Mouse (Mus musculus): Measurements from ENCODE around the gene Snx29. TPM values are rescaled to one million over a fixed set of nuclear protein-coding genes. Genes with fewer than 3 reads are reported as not detected.

Snx29 gene
- total RNA-seq, 1 experiment from 2014 or later: 25.3 TPM

DNA sequence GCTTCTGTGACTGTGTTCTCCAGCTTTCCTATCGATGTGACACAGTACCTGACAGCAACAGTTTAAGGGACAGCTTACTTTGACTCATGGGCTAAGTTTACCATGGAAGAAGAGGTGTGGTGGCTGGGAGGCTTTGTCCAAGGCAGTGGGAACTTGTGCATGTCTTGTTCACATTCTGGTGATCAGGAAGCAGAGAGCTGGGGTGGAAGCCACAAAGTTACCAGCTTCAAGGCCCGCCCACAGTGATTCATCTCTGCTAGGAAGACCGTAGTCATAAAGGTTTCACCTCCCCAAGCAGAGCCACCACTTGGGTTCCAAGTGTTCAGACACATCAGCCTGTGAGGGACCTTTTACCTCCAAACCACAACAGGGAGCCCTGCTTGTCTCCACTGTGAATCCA, 107.1 kb downstream of the Snx29 start:
- ATAC-seq (replicated peaks; ENCODE audit: insufficient number of reproducible peaks, low FRiP score, low TSS enrichment, poor library complexity, severe bottlenecking): no peak

DNA sequence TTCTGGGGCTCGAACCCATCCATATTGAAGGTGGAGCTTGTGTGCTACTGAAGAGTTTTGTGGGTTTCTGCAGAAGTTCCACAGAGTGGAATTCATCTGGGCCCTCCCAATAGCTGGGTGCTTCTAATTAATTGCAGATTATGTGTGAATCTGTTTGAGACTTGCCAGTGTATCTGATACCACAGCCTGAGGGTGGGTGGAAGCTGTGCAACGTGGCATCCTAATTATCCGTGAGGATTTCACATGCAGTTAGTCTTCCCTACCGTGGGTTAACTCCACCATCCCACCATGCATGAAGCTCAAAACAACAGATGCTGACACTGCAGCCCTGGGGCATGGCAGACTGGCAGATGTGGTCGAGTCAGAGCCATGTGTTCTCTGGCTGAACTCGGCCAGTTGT, 107.8 kb downstream of the Snx29 start:
- ATAC-seq (replicated peaks; ENCODE audit: insufficient number of reproducible peaks, low FRiP score, low TSS enrichment, poor library complexity, severe bottlenecking): no peak

DNA sequence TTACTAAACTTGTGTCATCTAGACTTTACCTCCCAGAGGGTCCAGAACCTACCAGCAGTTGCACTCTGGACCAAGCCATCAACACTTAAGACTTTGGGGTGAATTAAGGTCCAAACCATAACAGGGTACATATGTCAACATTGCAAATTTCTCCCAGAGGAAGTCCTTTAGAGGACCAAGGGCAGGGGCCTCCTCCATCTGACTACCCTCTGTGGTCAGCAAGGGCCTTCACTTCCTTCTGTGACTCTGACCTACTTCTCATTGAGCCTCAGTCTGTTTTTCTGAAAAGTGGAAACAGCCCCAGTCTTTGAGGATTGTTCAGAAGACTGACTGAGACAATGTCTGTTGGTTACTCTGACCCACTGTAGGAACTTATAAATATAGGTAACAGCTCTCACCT, 111.1 kb downstream of the Snx29 start:
- ATAC-seq (replicated peaks; ENCODE audit: insufficient number of reproducible peaks, low FRiP score, low TSS enrichment, poor library complexity, severe bottlenecking): peak; percentile 92

DNA sequence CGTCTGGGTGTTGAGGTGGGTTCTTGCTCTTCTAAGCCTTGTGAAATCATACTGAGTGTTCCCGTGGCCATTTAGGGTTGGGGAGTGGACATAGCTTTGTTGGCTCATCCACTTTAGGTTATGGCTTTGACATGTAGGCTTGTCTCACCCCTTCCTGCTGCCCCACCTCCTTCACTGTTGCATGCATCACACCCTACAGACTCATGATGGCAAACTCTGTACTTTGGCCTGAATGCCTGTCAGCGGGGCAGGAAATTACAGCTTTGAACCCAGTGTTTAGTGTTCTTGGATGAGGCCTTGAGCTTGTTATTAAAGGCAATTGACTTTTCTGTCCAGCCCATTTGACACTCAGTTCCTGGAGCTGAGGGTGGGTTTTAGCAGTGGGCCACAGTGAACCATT, 114.9 kb downstream of the Snx29 start:
- ATAC-seq (replicated peaks; ENCODE audit: insufficient number of reproducible peaks, low FRiP score, low TSS enrichment, poor library complexity, severe bottlenecking): no peak

DNA sequence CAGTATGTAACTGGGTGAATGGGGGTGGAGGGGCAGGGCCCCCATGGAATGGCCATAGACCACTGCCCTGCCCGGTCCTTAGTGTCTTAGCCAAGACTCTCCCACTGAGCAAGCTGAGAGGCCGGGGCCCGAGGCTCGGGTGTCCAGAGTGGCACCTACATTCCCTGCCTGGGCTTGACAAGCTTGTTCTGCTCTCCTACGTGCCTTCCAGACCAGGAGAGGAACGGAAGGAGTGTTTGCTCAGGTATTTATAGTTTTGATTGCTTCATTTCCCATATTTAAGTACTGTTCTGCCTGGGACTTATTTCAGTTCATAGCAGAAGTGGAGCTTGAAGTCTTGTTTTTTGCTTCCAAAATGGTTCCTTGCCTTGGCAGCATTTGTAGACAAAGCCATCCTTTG, 116.7 kb downstream of the Snx29 start:
- no peak for ATAC-seq (replicated peaks; ENCODE audit: insufficient number of reproducible peaks, low FRiP score, low TSS enrichment, poor library complexity, severe bottlenecking)

DNA sequence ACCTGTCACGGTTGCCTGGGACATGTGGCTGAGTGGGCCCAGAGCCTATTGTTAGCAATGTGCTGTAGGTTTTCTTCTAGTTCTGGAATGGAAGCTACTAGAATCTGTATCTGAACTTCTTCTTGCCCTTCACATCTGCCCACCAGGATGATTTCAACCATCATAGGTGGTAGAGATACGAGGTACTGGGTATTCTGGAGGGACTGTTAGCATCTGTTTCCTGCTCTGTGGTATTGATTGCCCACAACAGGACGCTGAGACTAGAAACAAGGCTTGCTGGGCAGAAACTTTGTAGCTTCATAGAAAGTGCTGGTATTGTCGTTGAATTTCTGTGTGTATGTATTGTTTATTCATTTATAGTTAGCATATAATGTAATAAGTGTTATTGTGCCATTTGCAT, 118.9 kb downstream of the Snx29 start:
- no peak for ATAC-seq (replicated peaks; ENCODE audit: insufficient number of reproducible peaks, low FRiP score, low TSS enrichment, poor library complexity, severe bottlenecking)

DNA sequence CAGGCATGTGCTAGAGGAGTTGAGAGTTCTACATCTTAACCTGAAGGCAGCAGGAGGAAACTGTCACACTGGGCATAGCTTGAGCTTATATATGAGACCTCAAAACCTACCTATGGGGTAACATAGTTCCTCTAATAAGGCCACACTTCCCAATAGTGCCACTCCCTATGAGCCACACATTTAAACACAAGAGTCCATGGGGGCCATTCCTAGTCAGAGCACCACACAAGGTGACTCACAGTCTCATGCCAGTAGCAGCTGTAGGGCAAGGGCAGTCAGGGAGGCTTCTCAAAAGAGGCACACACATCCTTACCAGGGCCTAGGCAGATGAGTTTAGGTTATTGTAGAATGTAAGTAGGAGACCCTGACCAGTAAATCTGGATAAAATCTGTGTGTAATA, 119.8 kb downstream of the Snx29 start:
- ATAC-seq (replicated peaks; ENCODE audit: insufficient number of reproducible peaks, low FRiP score, low TSS enrichment, poor library complexity, severe bottlenecking): peak; percentile 70

DNA sequence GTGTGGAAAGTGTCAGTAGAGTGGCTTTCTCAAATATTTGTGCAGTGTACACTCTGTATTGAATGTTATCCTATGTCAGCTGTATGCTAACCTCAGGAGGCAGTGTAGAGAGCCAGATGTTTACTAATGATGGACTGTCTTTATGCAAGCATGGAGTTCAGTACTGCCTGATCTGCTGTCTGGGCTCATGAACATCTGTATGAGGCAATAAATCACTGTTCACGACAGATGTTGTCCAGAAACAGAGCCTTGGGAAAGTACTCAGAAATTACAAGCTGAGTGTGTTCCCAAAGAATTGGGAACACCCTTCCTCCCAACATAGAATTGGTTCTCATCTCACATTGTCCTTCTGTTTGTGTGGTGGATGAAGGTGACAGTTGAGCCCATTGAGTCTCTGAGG, 121.9 kb downstream of the Snx29 start:
- ATAC-seq (replicated peaks; ENCODE audit: insufficient number of reproducible peaks, low FRiP score, low TSS enrichment, poor library complexity, severe bottlenecking): no peak

DNA sequence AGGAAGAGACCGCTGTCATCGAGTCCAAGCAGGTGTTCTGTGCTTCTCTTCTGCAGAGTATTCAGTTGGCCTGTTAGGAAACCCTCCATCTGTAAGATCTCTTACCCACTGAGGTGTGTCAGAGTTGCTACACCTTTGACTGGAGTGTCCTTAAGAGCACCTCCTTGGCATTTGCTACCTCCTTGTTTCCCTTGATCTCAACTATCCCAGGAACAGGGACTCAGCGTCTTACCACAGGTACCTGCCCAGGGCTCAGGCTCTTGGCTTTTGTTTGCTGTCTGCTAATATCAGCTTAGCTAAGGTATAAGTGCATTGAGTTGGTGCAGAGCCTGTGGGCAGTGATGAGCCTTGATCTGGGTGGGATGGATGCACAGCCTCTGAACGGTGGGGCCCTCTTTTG, 124.3 kb downstream of the Snx29 start:
- ATAC-seq (replicated peaks; ENCODE audit: insufficient number of reproducible peaks, low FRiP score, low TSS enrichment, poor library complexity, severe bottlenecking): no peak

DNA sequence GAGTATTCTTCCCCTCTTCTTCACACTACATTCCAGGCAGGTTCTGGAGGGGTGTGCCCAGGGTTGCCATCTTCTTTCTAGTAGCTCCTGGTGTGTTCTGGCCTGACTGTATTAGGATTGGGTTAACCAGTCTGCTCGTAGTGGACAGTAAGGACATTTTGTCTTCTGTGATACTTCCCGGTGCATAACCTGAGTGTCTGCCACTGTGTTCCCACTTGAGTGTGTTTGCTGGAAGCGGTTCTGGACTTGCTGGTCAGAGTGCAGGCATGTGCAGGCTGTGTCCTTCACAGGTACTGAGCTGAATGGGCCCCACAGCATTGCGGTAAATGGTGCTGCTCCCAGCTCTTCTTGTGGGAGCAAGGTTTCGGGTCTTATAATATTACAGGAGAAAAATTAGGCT, 125.2 kb downstream of the Snx29 start:
- ATAC-seq (replicated peaks; ENCODE audit: insufficient number of reproducible peaks, low FRiP score, low TSS enrichment, poor library complexity, severe bottlenecking): no peak

DNA sequence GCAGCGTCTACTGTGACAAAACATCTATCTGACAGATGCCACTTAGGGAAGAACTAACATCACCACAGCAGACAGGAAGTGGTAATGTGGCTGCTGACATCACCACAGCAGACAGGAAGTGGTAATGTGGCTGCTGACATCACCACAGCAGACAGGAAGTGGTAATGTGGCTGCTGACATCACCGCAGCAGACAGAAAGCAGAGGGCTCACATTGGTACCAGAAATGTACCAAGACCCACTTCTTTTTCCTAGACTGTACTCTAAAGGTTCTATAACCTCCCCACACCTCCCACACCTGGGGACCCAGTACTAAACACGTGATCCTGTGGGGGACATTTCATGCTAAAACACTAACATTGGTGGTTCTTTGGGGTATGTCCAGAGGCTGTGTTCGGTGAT, 126.0 kb downstream of the Snx29 start:
- ATAC-seq (replicated peaks; ENCODE audit: insufficient number of reproducible peaks, low FRiP score, low TSS enrichment, poor library complexity, severe bottlenecking): peak; percentile 92

DNA sequence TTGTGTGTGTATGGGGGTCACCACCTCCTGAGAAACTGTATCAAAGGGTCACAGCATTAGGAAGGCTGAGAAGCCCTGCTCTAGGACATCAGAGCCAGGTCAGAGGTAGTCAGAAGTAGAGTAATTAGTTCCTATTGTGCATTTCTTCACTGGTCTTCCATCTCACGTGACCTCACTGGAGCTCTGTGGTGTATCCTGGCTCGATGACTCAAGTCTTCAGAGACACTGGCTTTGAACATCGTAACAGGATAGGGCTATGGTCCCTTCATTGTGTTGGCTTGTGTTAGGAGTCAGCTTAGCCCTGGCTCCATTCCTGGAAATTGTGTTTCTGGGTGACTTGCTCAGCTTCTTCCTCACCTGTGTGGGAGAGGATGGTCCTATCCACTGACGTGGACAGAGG, 126.6 kb downstream of the Snx29 start:
- ATAC-seq (replicated peaks; ENCODE audit: insufficient number of reproducible peaks, low FRiP score, low TSS enrichment, poor library complexity, severe bottlenecking): no peak

DNA sequence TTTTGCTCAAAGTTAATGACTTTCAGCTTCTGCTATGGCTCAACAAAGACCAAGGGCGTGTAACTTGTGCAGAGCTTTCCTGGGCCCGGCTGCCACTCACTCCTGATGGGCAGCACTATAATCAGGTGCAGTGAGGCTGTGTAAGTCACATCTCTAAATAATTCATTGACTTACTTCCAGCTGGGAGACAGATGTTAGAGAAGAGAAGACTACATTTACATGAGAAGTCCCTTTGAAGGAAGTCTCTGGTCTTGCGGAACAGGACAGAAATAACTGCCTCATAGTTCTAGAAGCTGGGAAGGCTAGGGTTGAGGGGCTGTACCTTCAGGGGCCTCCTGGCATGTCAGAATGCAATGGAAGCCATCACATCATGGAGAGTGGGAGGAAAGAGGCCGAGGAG, 127.9 kb downstream of the Snx29 start:
- ATAC-seq (replicated peaks; ENCODE audit: insufficient number of reproducible peaks, low FRiP score, low TSS enrichment, poor library complexity, severe bottlenecking): no peak

DNA sequence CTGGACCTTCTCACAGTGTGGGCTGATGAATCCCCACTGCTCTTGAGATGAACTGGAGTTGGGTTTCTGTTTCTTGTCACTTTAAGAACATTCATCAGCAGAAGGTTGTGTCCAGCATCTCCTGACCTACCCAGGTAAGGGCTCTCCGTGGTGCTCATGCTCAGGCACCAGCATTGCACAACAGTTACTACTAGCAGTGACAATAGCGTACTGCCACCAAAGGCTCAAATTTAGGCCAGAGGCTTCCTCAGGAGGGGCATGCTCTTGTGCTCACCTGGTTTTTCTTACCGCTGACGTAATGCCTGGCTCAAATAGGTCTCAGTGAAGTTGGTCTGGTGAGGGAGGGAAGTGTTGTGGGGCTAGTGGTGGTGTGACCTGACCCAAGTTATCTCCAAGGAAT, 132.2 kb downstream of the Snx29 start:
- ATAC-seq (replicated peaks; ENCODE audit: insufficient number of reproducible peaks, low FRiP score, low TSS enrichment, poor library complexity, severe bottlenecking): no peak

DNA sequence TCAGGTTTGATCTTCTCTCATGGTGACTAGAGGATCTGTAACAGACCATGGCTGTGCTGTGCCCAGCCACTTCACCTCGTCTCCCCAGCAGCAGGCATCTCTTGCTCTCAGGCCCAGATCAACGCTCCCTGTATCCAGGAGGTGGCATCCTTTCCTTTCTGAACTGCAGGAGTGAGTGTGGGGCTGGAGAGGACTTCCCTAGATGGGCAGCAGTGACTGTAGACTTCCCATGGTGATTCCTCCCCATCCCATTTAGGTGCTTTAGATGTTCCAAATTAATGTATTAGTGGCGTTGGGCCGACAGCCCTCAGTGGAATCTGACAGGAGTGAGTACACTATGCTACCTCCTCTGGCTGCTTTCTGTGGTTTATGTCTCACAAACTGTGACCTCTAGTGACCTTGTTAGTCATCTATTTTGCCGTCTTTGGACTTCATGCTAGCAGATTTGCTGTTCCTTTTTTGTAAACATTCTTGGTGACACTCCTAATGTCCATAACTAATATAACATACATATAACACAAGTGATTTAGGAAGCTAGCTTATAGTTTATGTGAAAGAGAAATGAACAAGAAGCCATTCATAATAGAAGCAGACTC, 132.9 kb downstream of the Snx29 start:
- peak; percentile 74 for ATAC-seq (replicated peaks; ENCODE audit: insufficient number of reproducible peaks, low FRiP score, low TSS enrichment, poor library complexity, severe bottlenecking)

DNA sequence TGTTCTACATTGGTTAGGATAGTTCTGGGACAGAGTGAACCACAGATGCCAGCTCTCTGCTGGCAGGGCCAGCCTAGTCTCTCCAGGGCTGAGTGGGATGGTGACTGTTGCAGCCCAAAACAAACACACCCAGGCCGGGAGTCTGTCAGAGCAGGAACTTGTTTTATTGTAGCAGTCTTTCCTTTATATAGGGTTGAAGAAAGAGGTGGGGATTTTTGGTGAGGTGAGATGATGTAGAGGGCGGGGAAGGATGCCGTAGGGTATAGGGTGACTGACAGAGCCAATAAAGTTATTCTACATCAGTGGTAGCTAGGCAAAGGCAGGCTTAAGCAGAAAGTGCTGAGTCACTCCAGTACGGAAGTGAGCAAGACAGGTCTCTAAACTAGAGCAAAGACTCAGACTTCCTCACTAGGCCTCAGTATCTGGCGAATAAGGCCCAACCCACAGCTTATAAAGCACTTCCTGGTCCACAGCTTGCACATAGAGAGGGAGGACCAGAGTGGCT, 133.5 kb downstream of the Snx29 start:
- ATAC-seq (replicated peaks; ENCODE audit: insufficient number of reproducible peaks, low FRiP score, low TSS enrichment, poor library complexity, severe bottlenecking): peak; percentile 81

DNA sequence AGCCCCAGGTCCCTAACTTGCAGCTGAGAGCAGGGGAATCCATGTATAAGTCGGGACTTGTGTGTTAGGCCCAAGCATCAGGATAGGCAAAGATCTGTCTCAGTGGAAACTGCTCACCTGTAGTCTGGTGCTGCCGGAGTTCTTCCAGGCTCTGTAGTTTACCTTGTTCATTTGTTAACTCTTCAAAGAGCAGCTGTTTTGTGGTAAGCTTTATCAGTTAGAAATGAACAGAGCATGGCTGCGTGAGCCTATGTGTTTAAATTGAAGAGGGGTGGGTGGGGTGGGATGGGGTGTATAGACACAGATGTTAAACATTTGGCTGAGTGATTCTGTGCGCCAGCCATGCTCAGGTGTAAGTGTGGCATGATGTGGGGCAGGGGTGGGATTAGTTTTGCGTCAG, 134.4 kb downstream of the Snx29 start:
- no peak for ATAC-seq (replicated peaks; ENCODE audit: insufficient number of reproducible peaks, low FRiP score, low TSS enrichment, poor library complexity, severe bottlenecking)

DNA sequence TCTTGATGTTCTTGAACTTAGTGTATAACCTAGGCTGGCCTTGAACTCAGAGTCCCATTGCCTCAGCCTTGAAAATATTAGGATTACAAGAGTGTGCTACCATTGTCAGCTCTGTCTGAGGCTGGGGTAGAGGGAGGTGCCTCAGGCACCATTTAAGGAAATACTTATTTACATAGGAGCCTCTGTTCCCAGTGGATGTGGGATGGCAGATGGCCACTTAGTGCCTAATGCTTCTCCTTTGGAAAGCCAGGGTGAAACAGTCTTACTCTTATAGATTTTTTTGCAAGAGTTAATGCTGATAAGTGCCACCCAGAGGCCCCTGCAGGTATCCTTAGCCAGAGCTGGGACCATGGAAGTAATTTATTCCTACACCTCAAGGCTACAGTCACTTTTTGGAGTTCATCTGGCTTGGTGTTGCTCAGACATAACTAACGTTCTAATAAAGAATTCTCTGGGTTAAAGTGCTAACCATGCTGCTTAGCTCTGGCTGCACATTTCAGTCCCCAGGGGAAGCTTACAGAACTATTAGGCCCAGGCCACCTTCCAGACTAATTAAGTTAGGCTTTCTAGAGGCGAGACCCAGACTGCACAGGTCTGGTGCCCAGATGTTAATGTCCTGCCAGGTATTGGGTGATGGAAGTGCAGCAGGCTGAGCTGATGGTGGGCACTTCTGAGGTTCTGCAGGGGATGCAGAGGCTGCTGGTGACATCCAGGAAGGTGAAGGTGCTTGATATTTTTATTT, 135.1 kb downstream of the Snx29 start:
- ATAC-seq (replicated peaks; ENCODE audit: insufficient number of reproducible peaks, low FRiP score, low TSS enrichment, poor library complexity, severe bottlenecking): no peak

DNA sequence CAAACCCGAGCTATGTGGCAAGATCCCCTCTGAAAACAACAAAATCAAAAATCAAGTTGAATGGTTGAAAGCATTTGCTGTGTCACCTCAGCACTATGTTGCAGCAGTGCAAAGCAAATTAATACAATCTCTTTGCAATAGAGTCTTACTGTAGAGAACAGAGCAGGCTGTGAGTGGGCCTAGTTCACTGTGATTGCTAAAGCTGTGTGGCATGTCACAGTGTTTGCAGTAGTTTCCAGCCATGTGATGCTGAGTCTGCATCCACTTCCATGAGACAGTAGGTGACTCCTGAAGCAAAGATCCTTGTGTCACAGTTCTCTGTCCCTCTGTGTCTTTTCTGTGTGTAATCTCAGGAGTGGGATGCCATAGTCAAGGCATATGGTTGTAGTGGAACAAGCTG, 137.5 kb downstream of the Snx29 start:
- no peak for ATAC-seq (replicated peaks; ENCODE audit: insufficient number of reproducible peaks, low FRiP score, low TSS enrichment, poor library complexity, severe bottlenecking)

DNA sequence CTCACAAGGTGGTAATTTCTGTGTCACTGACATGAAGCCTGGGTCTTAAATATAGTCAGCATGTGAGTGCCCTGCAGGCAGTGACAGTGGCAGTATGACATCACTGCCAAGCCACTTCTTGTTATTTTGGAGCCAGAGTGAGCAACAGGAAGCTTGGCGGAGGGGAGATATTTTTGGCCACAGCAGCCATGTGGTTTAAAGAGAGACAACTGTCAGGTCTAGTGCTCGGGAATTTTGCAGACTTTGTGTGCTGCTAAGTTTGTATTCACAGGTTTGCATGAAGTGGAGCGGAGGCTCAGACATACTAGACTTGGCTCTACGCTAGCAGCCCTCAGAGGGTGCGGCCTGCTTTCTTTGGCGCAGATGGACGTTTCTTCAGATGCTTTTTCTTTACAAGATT, 138.9 kb downstream of the Snx29 start:
- ATAC-seq (replicated peaks; ENCODE audit: insufficient number of reproducible peaks, low FRiP score, low TSS enrichment, poor library complexity, severe bottlenecking): peak; percentile 91
